Mouse (Mus musculus) ES-Bruce4 (cell line): ENCODE measurements at regions not wholly inside any gene's neighbourhood (a gene's known extent, or its start where the extent isn't known, plus 50 kb on each side); places are given as distances from the start of the nearest gene placed in this dataset.

Experiments used
- CTCF ChIP-seq: IDR thresholded peaks from one replicate; pipeline ENCODE4 v1.8.1; 2011; ENCODE audit warnings: low read depth, low read length
- EP300 ChIP-seq: IDR thresholded peaks from 2 replicates; pipeline ENCODE4 v1.6.1; 2011; ENCODE audit warnings: low read depth, low read length; ENCODE audit not compliant: insufficient read depth
- POLR2A ChIP-seq: IDR thresholded peaks from one replicate; pipeline ENCODE4 v1.8.1; 2011; ENCODE audit warnings: low read length; ENCODE audit not compliant: insufficient read depth

DNA sequence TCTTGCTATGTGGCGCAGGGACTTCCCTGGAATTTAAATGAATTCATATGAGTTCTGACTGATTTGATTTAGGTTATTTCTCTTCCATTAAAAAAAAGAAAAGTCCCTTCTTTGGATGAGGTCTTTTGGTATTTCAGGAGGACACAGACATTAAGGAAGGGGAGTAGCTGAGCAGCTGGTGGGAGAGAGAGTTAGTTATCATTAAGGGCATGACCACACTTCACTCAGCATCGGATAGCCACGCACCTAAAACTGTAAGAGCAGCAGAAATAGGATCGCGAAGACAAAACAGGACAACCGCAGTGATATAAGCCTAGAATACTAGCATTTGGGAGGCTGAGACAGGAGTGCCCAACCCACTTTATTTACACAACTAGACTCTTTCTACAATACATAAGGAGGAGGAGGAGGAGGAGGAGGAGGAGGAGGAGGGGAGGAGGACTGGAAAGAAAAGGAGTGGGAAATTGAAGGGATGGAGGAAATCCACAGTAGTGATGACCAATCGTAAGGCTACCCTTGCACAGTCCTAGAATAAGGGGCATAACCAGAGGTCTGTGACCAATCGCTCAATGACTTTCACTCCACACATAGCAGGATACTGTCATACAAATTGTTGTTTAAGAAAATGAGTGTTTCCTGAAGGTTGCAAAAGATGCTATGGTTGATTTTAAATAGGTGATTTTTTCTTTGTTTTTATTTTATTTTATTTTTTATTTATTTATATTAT lies 241.5 kb downstream of the Lipi start:
- no peak for TF ChIP-seq POLR2A
- TF ChIP-seq CTCF: no peak
- no peak for TF ChIP-seq EP300
